Mouse (Mus musculus): ENCODE data around the gene Kcnc2. TPM values are rescaled to one million over a fixed set of nuclear protein-coding genes. Genes with fewer than 3 reads are reported as not detected.
"Not testable (repeated sequence)": the region's sequence is repeated elsewhere in the genome, so short reads cannot be mapped to it uniquely, and the experiment has no call there.

Kcnc2 gene
- 0.48 TPM for polyA plus RNA-seq (2012; fragmentation: generic; extraction: Trizol)

GRCm38 (mm10) chr10:112270887-112271802 lies at the start of gene Kcnc2:
Gene Kcnc2, plus strand, starts transcription at chr10:112271121.
- no peaks in the 10 kb centered on the region for H3K27me3 ChIP-seq (ENCODE audit: control insufficient read depth, insufficient read depth, insufficient read length)
- TF ChIP-seq USF1 (IDR thresholded peaks at IDR 0.05; ENCODE audit: low read depth) (no peak), TCF12 (IDR thresholded peaks at IDR 0.05; ENCODE audit: insufficient read depth, poor library complexity, severe bottlenecking) (no peak), TCF3 (IDR thresholded peaks at IDR 0.05; ENCODE audit: insufficient read length, low read depth) (no peak), REST (IDR thresholded peaks at IDR 0.05; ENCODE audit: insufficient read depth, insufficient read length) (no peak), MAX (IDR thresholded peaks at IDR 0.05; ENCODE audit: low read depth) (no peak), MYOD1 (IDR thresholded peaks at IDR 0.05; ENCODE audit: control insufficient read depth in 1 of 3, insufficient read length in 2 of 3, low read depth in 2 of 3) (no peak)

GRCm38 (mm10) chr10:112227073-112227472 lies 43.8 kb upstream of the Kcnc2 start:
- H3K79me2 ChIP-seq (ENCODE audit: control insufficient read depth, insufficient read depth): no peaks in the 10 kb centered on the region
- TF ChIP-seq MAX (IDR thresholded peaks at IDR 0.05; ENCODE audit: low read depth) (no peak), MYOD1 (IDR thresholded peaks at IDR 0.05; ENCODE audit: control insufficient read depth in 1 of 3, insufficient read length in 2 of 3, low read depth in 2 of 3) (no peak), CEBPB (IDR thresholded peaks at IDR 0.05; ENCODE audit: insufficient read depth, poor library complexity, severe bottlenecking) (no peak), SRF (IDR thresholded peaks at IDR 0.05; ENCODE audit: control insufficient read depth, insufficient read length, low read depth) (no peak), E2F4 (IDR thresholded peaks at IDR 0.05; ENCODE audit: insufficient read depth) (no peak), TCF3 (IDR thresholded peaks at IDR 0.05; ENCODE audit: insufficient read length, low read depth) (no peak), TCF12 (IDR thresholded peaks at IDR 0.05; ENCODE audit: insufficient read depth, poor library complexity, severe bottlenecking) (no peak), POLR2A (IDR thresholded peaks at IDR 0.05; ENCODE audit: insufficient read length, low read depth) (no peak), USF1 (IDR thresholded peaks at IDR 0.05; ENCODE audit: low read depth) (no peak), POLR2AphosphoS2 (IDR thresholded peaks at IDR 0.05; ENCODE audit: insufficient read length, low read depth) (no peak), MYOG (IDR thresholded peaks at IDR 0.05; ENCODE audit: control insufficient read depth in 1 of 3, insufficient read depth in 1 of 3, insufficient read length in 2 of 3, low read depth in 2 of 3) (no peak), REST (IDR thresholded peaks at IDR 0.05; ENCODE audit: insufficient read depth, insufficient read length) (no peak)
- no peaks in the 10 kb centered on the region for H3K36me3 ChIP-seq (ENCODE audit: control insufficient read depth, insufficient read depth)
- no peak overlapping the region for H3K4me3 ChIP-seq
- H3ac ChIP-seq (ENCODE audit: control insufficient read depth, insufficient read length): no peak overlapping the region
- H3K4me2 ChIP-seq (ENCODE audit: low read depth): no peak overlapping the region
- H3K27me3 ChIP-seq (ENCODE audit: control insufficient read depth, insufficient read depth, insufficient read length): no peaks in the 10 kb centered on the region

More at GRCm38 (mm10) chr10:112270887-112271802, at the start of gene Kcnc2:
- Histone ChIP-seq H3K4me2 (ENCODE audit: low read depth) (peak within 1 kb of the TSS; percentile 84), H3K4me3 (peak within 1 kb of the TSS; percentile 34), H3K36me3 (ENCODE audit: control insufficient read depth, insufficient read depth) (no peaks in the 10 kb centered on the region), H3K79me2 (ENCODE audit: control insufficient read depth, insufficient read depth) (no peaks in the 10 kb centered on the region), H3ac (ENCODE audit: control insufficient read depth, insufficient read length) (no peak within 1 kb of the TSS)

GRCm38 (mm10) chr10:112229091-112229843 lies 41.7 kb upstream of the Kcnc2 start:
- H3K79me2 ChIP-seq (ENCODE audit: control insufficient read depth, insufficient read depth); H3K36me3 ChIP-seq (ENCODE audit: control insufficient read depth, insufficient read depth); H3K27me3 ChIP-seq (ENCODE audit: control insufficient read depth, insufficient read depth, insufficient read length); H3ac ChIP-seq (ENCODE audit: control insufficient read depth, insufficient read length); H3K4me3 ChIP-seq; H3K4me2 ChIP-seq (ENCODE audit: low read depth): not testable (repeated sequence)

- H3K4me2 ChIP-seq (ENCODE audit: low read depth); H3K4me3 ChIP-seq; H3K27me3 ChIP-seq (ENCODE audit: control insufficient read depth, insufficient read depth, insufficient read length); H3ac ChIP-seq (ENCODE audit: control insufficient read depth, insufficient read length); H3K36me3 ChIP-seq (ENCODE audit: control insufficient read depth, insufficient read depth); H3K79me2 ChIP-seq (ENCODE audit: control insufficient read depth, insufficient read depth): not testable (repeated sequence)
Observed at GRCm38 (mm10) chr10:112232733-112233132, 38.2 kb upstream of the Kcnc2 start.

GRCm38 (mm10) chr10:112235396-112235940 lies 35.5 kb upstream of the Kcnc2 start:
- H3K36me3 ChIP-seq (ENCODE audit: control insufficient read depth, insufficient read depth); H3K4me2 ChIP-seq (ENCODE audit: low read depth); H3ac ChIP-seq (ENCODE audit: control insufficient read depth, insufficient read length): not testable (repeated sequence)

More at GRCm38 (mm10) chr10:112235396-112235940, 35.5 kb upstream of the Kcnc2 start:
- H3K4me3 ChIP-seq; H3K27me3 ChIP-seq (ENCODE audit: control insufficient read depth, insufficient read depth, insufficient read length); H3K79me2 ChIP-seq (ENCODE audit: control insufficient read depth, insufficient read depth): not testable (repeated sequence)
